Mouse (Mus musculus) megakaryocyte, embryonic 14.5 days (primary cell): ENCODE measurements at regions not wholly inside any gene's neighbourhood (a gene's known extent, or its start where the extent isn't known, plus 50 kb on each side); places are given as distances from the start of the nearest gene placed in this dataset.

Experiments
- FLI1 ChIP-seq: IDR thresholded peaks from 2 replicates; pipeline ENCODE4 v1.6.1; 2012; ENCODE audit warnings: low read length, inconsistent platforms, mixed read lengths
- GATA1 ChIP-seq: IDR thresholded peaks from 3 replicates; pipeline ENCODE4 v1.6.1; 2012; ENCODE audit warnings: mixed read lengths, low read length, inconsistent platforms, borderline replicate concordance

GRCm38 (mm10) chr6:100482572-100482971 lies 188.4 kb downstream of the Shq1 start:
- TF ChIP-seq GATA1 (no peak), FLI1 (no peak)
